Mouse (Mus musculus) liver, embryonic 14.5 days (tissue): ENCODE data around the gene Serinc3. TPM values are rescaled to one million over a fixed set of nuclear protein-coding genes. Genes with fewer than 3 reads are reported as not detected.

Source experiments
- ATAC-seq: fragments of 200-750 bp; cut with Nextera tagmentation; 2 replicates; pipeline ENCODE4 v1.8.0; 2017; ENCODE audit warnings: moderate number of reproducible peaks, mild to moderate bottlenecking, moderate library complexity; ENCODE audit not compliant: insufficient read depth
- DNase-seq, 3 experiments: peaks; one replicate each; pipeline ENCODE4 v3.0.0-alpha.2; 2012 to 2013; ENCODE audit warnings: low read depth in 3 of 3, low spot score in 3 of 3
- H3K27ac ChIP-seq: fragments of 300-500 bp; sonication (generic); 2 replicates; pipeline ENCODE4 v1.5.1; 2014; ENCODE audit warnings: moderate library complexity, mild to moderate bottlenecking, control low read depth, inconsistent platforms
- H3K27me3 ChIP-seq: fragments of 300-500 bp; sonication (generic); 2 replicates; pipeline ENCODE4 v1.6.1; 2014; ENCODE audit warnings: mild to moderate bottlenecking, low read length, moderate library complexity; ENCODE audit not compliant: control insufficient read depth, insufficient read depth
- H3K36me3 ChIP-seq: fragments of 300-500 bp; sonication (generic); replicated peaks from 2 replicates; pipeline ENCODE4 v1.6.1; 2014; ENCODE audit warnings: low read depth; ENCODE audit not compliant: control insufficient read depth, insufficient read depth
- H3K4me1 ChIP-seq, 2 experiments: fragments of 200-500 bp in 1 of 2; fragments of 300-500 bp in 1 of 2; sonication (generic) in 1 of 2; replicated peaks; 2 replicates each; pipeline ENCODE4 v1.6.1; 2012 to 2014; ENCODE audit warnings: antibody characterized with exemption in 1 of 2, inconsistent platforms in 1 of 2, low read length in 1 of 2; ENCODE audit not compliant: control insufficient read depth in 2 of 2, insufficient read depth in 2 of 2
- H3K4me2 ChIP-seq: fragments of 300-500 bp; sonication (generic); 2 replicates; pipeline ENCODE4 v1.6.1; 2014; ENCODE audit warnings: low read depth, mild to moderate bottlenecking, control low read depth, moderate library complexity
- H3K4me3 ChIP-seq, 2 experiments: fragments of 200-500 bp in 1 of 2; fragments of 300-500 bp in 1 of 2; sonication (generic) in 1 of 2; 2 replicates each; pipeline ENCODE4 v1.5.1; 2012 to 2014; ENCODE audit warnings: low read depth in 2 of 2, low read length in 2 of 2, mild to moderate bottlenecking in 2 of 2, control low read depth in 1 of 2, inconsistent platforms in 1 of 2, moderate library complexity in 1 of 2; ENCODE audit not compliant: insufficient read depth in 1 of 2
- H3K9ac ChIP-seq: fragments of 300-500 bp; sonication (generic); replicated peaks from 2 replicates; pipeline ENCODE4 v1.6.1; 2014; ENCODE audit warnings: mild to moderate bottlenecking, control low read depth, moderate library complexity
- H3K9me3 ChIP-seq: fragments of 300-500 bp; sonication (generic); 2 replicates; pipeline ENCODE4 v1.6.1; 2016; ENCODE audit warnings: low read length, mixed read lengths; ENCODE audit not compliant: control insufficient read depth
- CTCF ChIP-seq: IDR thresholded peaks from 2 replicates; pipeline ENCODE4 v1.5.1; 2016; ENCODE audit warnings: antibody characterized with exemption, low read depth, control low read depth
- EP300 ChIP-seq: IDR thresholded peaks from 2 replicates; pipeline ENCODE4 v1.6.1; 2016; ENCODE audit warnings: antibody characterized with exemption, low read depth
- WGBS: fragments of 180-500 bp; shearing (Covaris S2); extraction: QIAGEN DNeasy Blood & Tissue Kit; methylation state at CpG from one replicate; pipeline ENCODE4 v1.1.7; 2014; ENCODE audit not compliant: insufficient replicate concordance; 5-methylcytosine and 5-hydroxymethylcytosine counted together
- polyA plus RNA-seq, 2 experiments: library from polyadenylated mRNA; depleted of rRNA in 1 of 2; stranded (reverse) in 1 of 2; unstranded in 1 of 2; fragments of >200 nt; fragmentation: Nextera tagmentation in 1 of 2; extraction: Ambion mirVana in 1 of 2; gene quantifications; 2 replicates each; pipeline versions ENCODE4 v1.2.1 to v1.2.3; 2012 to 2014

Serinc3 gene
- polyA plus RNA-seq, 2 experiments: 165 to 257 TPM

GRCm38 (mm10) chr2:163574321-163574720 lies 70.6 kb downstream of the Serinc3 start:
- H3K9ac ChIP-seq: no peak overlapping the region
- ATAC-seq: no peak
- H3K36me3 ChIP-seq: no peaks in the 10 kb centered on the region
- no peak for DNase-seq
- no peak overlapping the region for H3K4me2 ChIP-seq
- TF ChIP-seq EP300: no peak
- no peak for TF ChIP-seq CTCF
- H3K4me1 ChIP-seq: peaks cover 0 to 9% of the 10 kb centered on the region in 2 experiments; a peak in 2 of 4 replicates
- H3K27me3 ChIP-seq: no peaks in the 10 kb centered on the region; the same call in 1 of the 2 replicates
- WGBS: 55% methylated on average over 3 of the region's 3 CpGs
- H3K27ac ChIP-seq: no peak overlapping the region
- no peaks in the 10 kb centered on the region for H3K9me3 ChIP-seq
- no peak overlapping the region for H3K4me3 ChIP-seq

Other genes with a start within 250 kb of the Serinc3 start
- gene Jph2, start 247.1 kb downstream of the Serinc3 start, polyA plus RNA-seq (2012; rRNA removed): 0.07 and 0.10 TPM in 2 replicates
- 0.03 TPM in 1 of 2 replicates, not detected in the other for gene Jph2, start 247.1 kb downstream of the Serinc3 start, polyA plus RNA-seq (2014; fragmentation: Nextera tagmentation; extraction: Ambion mirVana)
- gene Oser1, start 220.4 kb downstream of the Serinc3 start, polyA plus RNA-seq (2012; rRNA removed): 10.1 and 12.8 TPM in 2 replicates
- gene Oser1, start 220.4 kb downstream of the Serinc3 start, polyA plus RNA-seq (2014; fragmentation: Nextera tagmentation; extraction: Ambion mirVana): 31.3 and 34.6 TPM in 2 replicates
- 0.03 and 0.18 TPM in 2 replicates for gene Gdap1l1, start 206.7 kb downstream of the Serinc3 start, polyA plus RNA-seq (2012; rRNA removed)
- gene Gdap1l1, start 206.7 kb downstream of the Serinc3 start, polyA plus RNA-seq (2014; fragmentation: Nextera tagmentation; extraction: Ambion mirVana): 0.11 TPM in 1 of 2 replicates, not detected in the other
- 1.8 and 1.9 TPM in 2 replicates for gene Fitm2, start 172.5 kb downstream of the Serinc3 start, polyA plus RNA-seq (2012; rRNA removed)
- 3.0 and 3.1 TPM in 2 replicates for gene Fitm2, start 172.5 kb downstream of the Serinc3 start, polyA plus RNA-seq (2014; fragmentation: Nextera tagmentation; extraction: Ambion mirVana)
- not detected in 2 replicates for gene R3hdml, start 152.8 kb downstream of the Serinc3 start, polyA plus RNA-seq (2012; rRNA removed)
- gene R3hdml, start 152.8 kb downstream of the Serinc3 start, polyA plus RNA-seq (2014; fragmentation: Nextera tagmentation; extraction: Ambion mirVana): not detected in 2 replicates
- 22.9 and 23.2 TPM in 2 replicates for gene Hnf4a, start 138.3 kb downstream of the Serinc3 start, polyA plus RNA-seq (2012; rRNA removed)
- gene Hnf4a, start 138.3 kb downstream of the Serinc3 start, polyA plus RNA-seq (2014; fragmentation: Nextera tagmentation; extraction: Ambion mirVana): 10.6 and 11.6 TPM in 2 replicates
- gene Ttpal, start 42.8 kb downstream of the Serinc3 start, polyA plus RNA-seq (2012; rRNA removed): 3.4 and 5.3 TPM in 2 replicates
- 10.0 and 11.5 TPM in 2 replicates for gene Ttpal, start 42.8 kb downstream of the Serinc3 start, polyA plus RNA-seq (2014; fragmentation: Nextera tagmentation; extraction: Ambion mirVana)
- 50.9 and 52.3 TPM in 2 replicates for gene Pkig, start 13.3 kb upstream of the Serinc3 start, polyA plus RNA-seq (2012; rRNA removed)
- 99.0 and 107 TPM in 2 replicates for gene Pkig, start 13.3 kb upstream of the Serinc3 start, polyA plus RNA-seq (2014; fragmentation: Nextera tagmentation; extraction: Ambion mirVana)
- 1.7 and 2.9 TPM in 2 replicates for gene Ada, start 105.1 kb upstream of the Serinc3 start, polyA plus RNA-seq (2012; rRNA removed)
- gene Ada, start 105.1 kb upstream of the Serinc3 start, polyA plus RNA-seq (2014; fragmentation: Nextera tagmentation; extraction: Ambion mirVana): 3.8 and 4.1 TPM in 2 replicates
- gene Ccn5, start 175.7 kb upstream of the Serinc3 start, polyA plus RNA-seq (2012; rRNA removed): not detected in 2 replicates
- 0.11 TPM in 1 of 2 replicates, not detected in the other for gene Ccn5, start 175.7 kb upstream of the Serinc3 start, polyA plus RNA-seq (2014; fragmentation: Nextera tagmentation; extraction: Ambion mirVana)
- gene Kcnk15, start 208.5 kb upstream of the Serinc3 start, polyA plus RNA-seq (2012; rRNA removed): not detected in 2 replicates
- gene Kcnk15, start 208.5 kb upstream of the Serinc3 start, polyA plus RNA-seq (2014; fragmentation: Nextera tagmentation; extraction: Ambion mirVana): not detected in 2 replicates